Mouse (Mus musculus): ENCODE measurements at regions not wholly inside any gene's neighbourhood (a gene's known extent, or its start where the extent isn't known, plus 50 kb on each side); places are given as distances from the start of the nearest gene placed in this dataset.
A peak's percentile ranks its signal among the peaks of the same experiment; 100 is the strongest.

DNA sequence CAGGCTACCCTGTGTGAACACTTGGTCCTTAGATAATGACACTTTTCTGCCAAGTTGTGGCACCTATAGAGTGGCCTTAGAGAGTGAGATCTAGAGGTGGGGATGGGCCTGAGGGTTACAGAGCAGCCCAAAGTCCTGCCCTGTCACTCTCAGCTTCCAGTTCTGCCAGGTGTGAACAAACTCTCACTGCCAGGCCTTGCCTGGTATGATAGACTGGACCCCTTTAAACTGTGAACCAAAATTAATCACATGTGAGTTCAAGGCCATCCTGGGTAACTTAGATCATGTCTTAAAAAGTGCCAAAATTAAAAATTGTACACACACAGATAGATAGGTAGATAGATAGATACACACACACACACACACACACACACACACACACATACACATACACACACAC is 271.0 kb downstream of the Hlx start:
- Histone ChIP-seq H3K9me3 (ENCODE audit: low read length) (no peaks in the 10 kb centered on the region), H3K4me3 (replicated peaks; ENCODE audit: low read length) (no peak overlapping the region), H3K36me3 (ENCODE audit: insufficient read depth, low read length) (no peaks in the 10 kb centered on the region), H3K4me1 (replicated peaks; ENCODE audit: low read depth, low read length) (no peaks in the 10 kb centered on the region), H3K27me3 (ENCODE audit: insufficient read depth, low read length) (no peaks in the 10 kb centered on the region)
- no peak for TF ChIP-seq CTCF (conservative IDR thresholded peaks at IDR 0.05; ENCODE audit: low read length)
- TF ChIP-seq NANOG (IDR thresholded peaks at IDR 0.05; ENCODE audit: borderline replicate concordance, low read length): no peak
- TF ChIP-seq POU5F1 (IDR thresholded peaks at IDR 0.05; ENCODE audit: borderline replicate concordance, low read length): no peak

DNA sequence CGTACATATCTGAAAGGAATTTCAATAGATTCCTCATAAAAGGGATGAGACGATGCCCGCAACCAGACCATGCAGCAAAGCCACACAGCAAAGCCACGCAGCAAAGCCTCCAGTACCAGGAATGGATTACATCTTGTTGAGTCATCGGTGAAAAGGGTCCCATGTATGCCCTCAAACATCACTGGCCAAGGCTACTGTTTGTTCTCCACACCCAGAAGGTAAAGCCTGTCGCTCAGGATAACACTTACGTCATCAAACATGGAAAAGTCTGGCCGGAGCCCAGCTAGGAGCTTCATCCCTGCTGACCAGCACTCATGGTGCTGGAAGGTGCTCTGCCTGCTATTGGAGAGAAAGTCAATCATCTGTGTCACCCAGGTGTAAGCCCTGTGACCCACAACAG is 275.7 kb downstream of the Hlx start:
- Histone ChIP-seq H3K27me3 (ENCODE audit: insufficient read depth, low read length) (no peaks in the 10 kb centered on the region), H3K4me3 (replicated peaks; ENCODE audit: low read length) (no peak overlapping the region), H3K4me1 (replicated peaks; ENCODE audit: low read depth, low read length) (no peaks in the 10 kb centered on the region), H3K9me3 (ENCODE audit: low read length) (no peaks in the 10 kb centered on the region), H3K36me3 (ENCODE audit: insufficient read depth, low read length) (no peaks in the 10 kb centered on the region)
- no peak for TF ChIP-seq NANOG (IDR thresholded peaks at IDR 0.05; ENCODE audit: borderline replicate concordance, low read length)
- no peak for TF ChIP-seq POU5F1 (IDR thresholded peaks at IDR 0.05; ENCODE audit: borderline replicate concordance, low read length)
- no peak for TF ChIP-seq CTCF (conservative IDR thresholded peaks at IDR 0.05; ENCODE audit: low read length)

DNA sequence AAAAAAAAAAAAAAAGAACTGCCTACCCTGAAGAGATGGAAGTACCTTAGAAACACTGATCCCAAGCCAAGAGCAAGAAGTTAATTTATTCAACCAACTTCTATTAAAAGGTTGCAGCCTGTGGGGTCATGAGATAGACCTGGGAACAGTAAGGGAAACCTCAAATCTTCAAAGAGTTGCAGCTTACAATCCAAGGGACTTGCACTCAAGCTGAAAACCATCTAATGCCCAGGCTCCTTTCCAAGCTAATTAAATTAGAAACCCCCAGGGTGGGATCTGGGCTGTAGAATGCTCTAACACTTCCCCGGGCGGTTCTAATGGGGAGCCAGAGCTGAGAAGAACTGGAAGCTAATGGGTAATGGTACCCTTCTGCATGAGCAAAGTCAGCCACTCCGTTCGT is 278.0 kb downstream of the Hlx start:
- H3K4me1 ChIP-seq (replicated peaks; ENCODE audit: low read depth, low read length): no peaks in the 10 kb centered on the region

DNA sequence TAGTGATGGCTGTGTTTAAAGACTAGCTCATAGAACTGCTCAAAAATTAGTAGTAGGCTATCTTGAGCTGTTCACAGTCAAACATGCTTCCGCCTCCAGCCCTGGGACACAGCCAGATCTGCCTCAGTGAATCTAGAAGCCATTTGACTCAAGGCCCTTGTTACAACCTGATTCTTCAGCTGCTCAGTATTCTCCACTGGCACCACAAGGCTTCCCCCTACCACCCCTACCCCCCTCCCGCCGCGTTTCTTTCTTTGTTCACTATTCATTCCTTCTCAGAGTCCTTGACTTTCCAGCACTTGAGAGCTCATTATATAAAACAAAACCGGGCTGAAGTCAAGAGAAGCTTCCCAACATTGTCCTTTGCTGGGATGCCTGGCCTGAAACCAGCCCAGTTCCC is 278.7 kb downstream of the Hlx start:
- no peaks in the 10 kb centered on the region for H3K36me3 ChIP-seq (ENCODE audit: insufficient read depth, low read length)
- TF ChIP-seq NANOG (IDR thresholded peaks at IDR 0.05; ENCODE audit: borderline replicate concordance, low read length): no peak
- no peak for TF ChIP-seq POU5F1 (IDR thresholded peaks at IDR 0.05; ENCODE audit: borderline replicate concordance, low read length)
- TF ChIP-seq CTCF (conservative IDR thresholded peaks at IDR 0.05; ENCODE audit: low read length): no peak
- H3K4me1 ChIP-seq (replicated peaks; ENCODE audit: low read depth, low read length): no peaks in the 10 kb centered on the region
- no peaks in the 10 kb centered on the region for H3K27me3 ChIP-seq (ENCODE audit: insufficient read depth, low read length)
- H3K9me3 ChIP-seq (ENCODE audit: low read length): no peaks in the 10 kb centered on the region
- no peak overlapping the region for H3K4me3 ChIP-seq (replicated peaks; ENCODE audit: low read length)

More for the DNA sequence above, 278.0 kb downstream of the Hlx start:
- Histone ChIP-seq H3K36me3 (ENCODE audit: insufficient read depth, low read length) (no peaks in the 10 kb centered on the region), H3K4me3 (replicated peaks; ENCODE audit: low read length) (no peak overlapping the region), H3K9me3 (ENCODE audit: low read length) (no peaks in the 10 kb centered on the region), H3K27me3 (ENCODE audit: insufficient read depth, low read length) (no peaks in the 10 kb centered on the region)
- no peak for TF ChIP-seq NANOG (IDR thresholded peaks at IDR 0.05; ENCODE audit: borderline replicate concordance, low read length)
- no peak for TF ChIP-seq POU5F1 (IDR thresholded peaks at IDR 0.05; ENCODE audit: borderline replicate concordance, low read length)

DNA sequence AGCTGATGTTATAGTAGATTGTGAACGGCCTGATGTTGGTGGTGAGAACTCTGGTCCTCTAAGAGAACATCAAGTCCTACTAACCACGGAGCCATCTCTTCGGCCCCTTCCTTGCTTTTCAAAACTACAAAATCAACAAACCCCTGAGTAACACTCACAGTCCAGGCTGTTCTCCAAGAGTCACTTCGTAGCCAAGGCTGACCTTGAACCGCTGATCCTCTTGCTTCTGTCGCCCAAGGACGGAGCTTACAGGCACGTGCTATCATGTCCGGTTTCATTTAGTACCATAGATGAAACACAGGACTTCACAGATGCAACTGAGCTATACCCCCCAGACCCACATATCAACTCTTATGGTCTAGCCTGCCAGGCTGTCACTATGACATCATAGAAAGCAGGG is 279.4 kb downstream of the Hlx start:
- Histone ChIP-seq H3K9me3 (ENCODE audit: low read length) (no peaks in the 10 kb centered on the region), H3K4me1 (replicated peaks; ENCODE audit: low read depth, low read length) (no peaks in the 10 kb centered on the region), H3K36me3 (ENCODE audit: insufficient read depth, low read length) (no peaks in the 10 kb centered on the region), H3K27me3 (ENCODE audit: insufficient read depth, low read length) (no peaks in the 10 kb centered on the region), H3K4me3 (replicated peaks; ENCODE audit: low read length) (no peak overlapping the region)
- TF ChIP-seq POU5F1 (IDR thresholded peaks at IDR 0.05; ENCODE audit: borderline replicate concordance, low read length) (no peak), CTCF (conservative IDR thresholded peaks at IDR 0.05; ENCODE audit: low read length) (no peak), NANOG (IDR thresholded peaks at IDR 0.05; ENCODE audit: borderline replicate concordance, low read length) (no peak)

DNA sequence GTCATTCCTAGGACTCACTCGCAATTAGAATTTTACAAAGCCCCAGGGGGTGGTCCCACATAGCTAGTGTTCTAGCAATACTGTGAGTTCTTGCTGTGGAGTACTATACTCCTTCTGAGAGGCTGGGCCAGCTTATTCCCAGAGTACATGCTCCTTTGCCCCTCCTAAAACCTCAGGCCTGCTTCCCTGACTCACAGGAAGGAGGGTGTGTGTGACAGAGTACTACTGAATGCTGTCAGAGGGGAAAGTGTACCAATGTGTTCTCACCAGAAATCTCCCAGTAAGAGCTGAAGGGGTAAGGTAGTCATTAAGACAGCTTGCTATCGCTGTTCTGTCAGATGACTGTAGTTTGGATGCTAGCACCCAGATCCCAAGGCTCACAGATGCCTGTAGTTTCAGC is 280.7 kb downstream of the Hlx start:
- no peaks in the 10 kb centered on the region for H3K36me3 ChIP-seq (ENCODE audit: insufficient read depth, low read length)
- no peak overlapping the region for H3K4me3 ChIP-seq (replicated peaks; ENCODE audit: low read length)
- no peaks in the 10 kb centered on the region for H3K4me1 ChIP-seq (replicated peaks; ENCODE audit: low read depth, low read length)
- H3K27me3 ChIP-seq (ENCODE audit: insufficient read depth, low read length): no peaks in the 10 kb centered on the region
- H3K9me3 ChIP-seq (ENCODE audit: low read length): no peaks in the 10 kb centered on the region
- TF ChIP-seq POU5F1 (IDR thresholded peaks at IDR 0.05; ENCODE audit: borderline replicate concordance, low read length) (no peak), NANOG (IDR thresholded peaks at IDR 0.05; ENCODE audit: borderline replicate concordance, low read length) (no peak), CTCF (conservative IDR thresholded peaks at IDR 0.05; ENCODE audit: low read length) (no peak)

DNA sequence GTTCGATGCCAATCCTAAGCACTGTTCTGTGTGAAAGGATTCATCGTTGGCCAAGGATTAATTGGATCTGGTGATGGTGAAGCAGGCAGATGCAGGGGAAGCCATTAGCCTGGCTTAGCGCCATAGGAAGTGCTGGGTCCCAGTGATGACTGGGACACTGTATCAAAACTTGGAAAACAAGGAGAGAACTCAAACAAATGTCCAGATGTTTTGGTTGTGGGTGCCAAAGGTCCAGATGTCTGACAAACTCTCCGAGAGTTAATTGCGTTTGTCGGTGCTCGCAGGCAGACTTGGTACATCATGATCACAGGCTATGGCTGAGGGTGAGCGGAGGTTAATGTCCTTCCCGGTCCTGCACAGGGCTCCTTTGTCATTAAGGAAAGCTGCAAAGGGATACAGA is 283.4 kb downstream of the Hlx start:
- Histone ChIP-seq H3K9me3 (ENCODE audit: low read length) (no peaks in the 10 kb centered on the region), H3K36me3 (ENCODE audit: insufficient read depth, low read length) (no peaks in the 10 kb centered on the region), H3K27me3 (ENCODE audit: insufficient read depth, low read length) (no peaks in the 10 kb centered on the region), H3K4me1 (replicated peaks; ENCODE audit: low read depth, low read length) (no peaks in the 10 kb centered on the region), H3K4me3 (replicated peaks; ENCODE audit: low read length) (no peak overlapping the region)
- TF ChIP-seq NANOG (IDR thresholded peaks at IDR 0.05; ENCODE audit: borderline replicate concordance, low read length): no peak
- no peak for TF ChIP-seq POU5F1 (IDR thresholded peaks at IDR 0.05; ENCODE audit: borderline replicate concordance, low read length)
- TF ChIP-seq CTCF (conservative IDR thresholded peaks at IDR 0.05; ENCODE audit: low read length): no peak

DNA sequence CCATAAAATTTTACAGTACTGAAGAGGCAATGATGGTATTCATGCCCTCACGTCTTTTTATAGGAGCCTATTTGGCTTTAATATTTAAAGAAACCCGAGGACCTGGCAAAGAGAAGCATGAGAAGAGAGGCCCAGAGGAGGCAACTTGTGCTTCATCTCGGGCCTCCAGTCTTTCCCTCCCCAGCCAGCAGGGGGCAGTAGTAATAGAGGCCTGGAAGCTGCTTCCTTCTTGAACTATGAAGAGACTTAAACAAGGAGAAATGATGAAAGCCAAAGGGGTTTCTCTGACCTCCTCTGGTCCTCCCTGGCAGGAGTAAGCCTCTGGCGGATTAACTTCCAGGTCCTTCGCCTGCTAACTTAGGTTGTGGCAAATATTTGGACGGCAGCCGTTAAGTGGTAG is 284.5 kb downstream of the Hlx start:
- TF ChIP-seq POU5F1 (IDR thresholded peaks at IDR 0.05; ENCODE audit: borderline replicate concordance, low read length) (no peak), CTCF (conservative IDR thresholded peaks at IDR 0.05; ENCODE audit: low read length) (peak; percentile 91)
- Histone ChIP-seq H3K4me3 (replicated peaks; ENCODE audit: low read length) (no peak overlapping the region), H3K27me3 (ENCODE audit: insufficient read depth, low read length) (no peaks in the 10 kb centered on the region), H3K36me3 (ENCODE audit: insufficient read depth, low read length) (no peaks in the 10 kb centered on the region), H3K9me3 (ENCODE audit: low read length) (no peaks in the 10 kb centered on the region), H3K4me1 (replicated peaks; ENCODE audit: low read depth, low read length) (no peaks in the 10 kb centered on the region)

DNA sequence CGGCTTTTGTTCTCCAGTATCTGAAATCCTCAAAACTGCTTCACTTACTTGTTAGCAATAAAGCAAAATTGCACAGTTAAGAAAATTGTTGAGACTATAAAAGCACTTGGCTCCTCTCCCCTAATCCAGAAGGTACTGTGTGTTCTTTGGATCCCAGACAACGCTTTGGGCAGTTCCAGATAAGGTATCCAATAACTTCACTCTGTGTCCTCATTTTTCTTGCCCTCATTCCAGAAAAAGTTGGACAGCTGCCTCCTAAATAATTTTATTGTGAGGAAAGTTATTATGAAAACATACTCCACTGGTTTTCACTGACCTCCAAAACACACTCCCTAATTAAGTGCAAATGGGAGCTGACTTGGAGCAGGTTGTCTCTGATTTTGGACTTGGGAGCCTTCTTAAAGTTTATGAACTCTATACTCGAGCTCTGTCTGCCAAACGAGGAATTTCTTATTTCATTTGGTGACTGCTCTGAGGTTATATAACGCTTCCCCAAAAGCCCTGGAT is 285.2 kb downstream of the Hlx start:
- H3K27me3 ChIP-seq (ENCODE audit: insufficient read depth, low read length): 0 out of 2 replicates have a peak, but pooled peaks cover under 1% of the 10 kb centered on the region
- H3K9me3 ChIP-seq (ENCODE audit: low read length): no peaks in the 10 kb centered on the region
- H3K36me3 ChIP-seq (ENCODE audit: insufficient read depth, low read length): no peaks in the 10 kb centered on the region
- H3K4me1 ChIP-seq (replicated peaks; ENCODE audit: low read depth, low read length): no peaks in the 10 kb centered on the region
- H3K4me3 ChIP-seq (replicated peaks; ENCODE audit: low read length): no peak overlapping the region
- TF ChIP-seq NANOG (IDR thresholded peaks at IDR 0.05; ENCODE audit: borderline replicate concordance, low read length): no peak
- no peak for TF ChIP-seq CTCF (conservative IDR thresholded peaks at IDR 0.05; ENCODE audit: low read length)
- no peak for TF ChIP-seq POU5F1 (IDR thresholded peaks at IDR 0.05; ENCODE audit: borderline replicate concordance, low read length)
